Mouse (Mus musculus) heart, adult 2 months (tissue): ENCODE measurements around the gene Cdca4. TPM values are rescaled to one million over a fixed set of nuclear protein-coding genes. Genes with fewer than 3 reads are reported as not detected.

Experiments used
- DNase-seq, 2 experiments: peaks; one replicate each; pipeline ENCODE4 v3.0.0; 2021
- H3K27ac ChIP-seq: fragments of 200-600 bp; 2 replicates; pipeline ENCODE4 v1.8.1; 2022
- H3K27me3 ChIP-seq: fragments of 200-500 bp; 2 replicates; pipeline ENCODE4 v1.6.1; 2012; ENCODE audit warnings: mild to moderate bottlenecking, low read length, inconsistent platforms, mixed read lengths; ENCODE audit not compliant: control insufficient read depth, insufficient read depth
- H3K36me3 ChIP-seq: fragments of 200-500 bp; 2 replicates; pipeline ENCODE4 v1.6.1; 2012; ENCODE audit warnings: low read length, inconsistent platforms; ENCODE audit not compliant: control insufficient read depth, insufficient read depth
- H3K4me1 ChIP-seq: fragments of 200-500 bp; 2 replicates; pipeline ENCODE4 v1.6.1; 2011; ENCODE audit warnings: low read length; ENCODE audit not compliant: control insufficient read depth, insufficient read depth
- H3K4me3 ChIP-seq: fragments of 200-600 bp; 2 replicates; pipeline ENCODE4 v1.8.1; 2022
- H3K79me2 ChIP-seq: fragments of 200-500 bp; replicated peaks from 2 replicates; pipeline ENCODE4 v1.6.1; 2012; ENCODE audit warnings: mild to moderate bottlenecking, inconsistent platforms, low read length, moderate library complexity, mixed read lengths; ENCODE audit not compliant: control insufficient read depth, insufficient read depth
- H3K9ac ChIP-seq: fragments of 200-500 bp; 2 replicates; pipeline ENCODE4 v1.6.1; 2012; ENCODE audit warnings: low read depth, mild to moderate bottlenecking, control low read depth, inconsistent platforms, low read length, mixed read lengths
- CTCF ChIP-seq: fragments of 200-600 bp; IDR thresholded peaks from 2 replicates; pipeline ENCODE4 v1.8.1; 2022; ENCODE audit warnings: antibody characterized with exemption, mild to moderate bottlenecking, moderate library complexity
- EP300 ChIP-seq: fragments of 200-500 bp; IDR thresholded peaks from 2 replicates; pipeline ENCODE4 v1.6.1; 2011; ENCODE audit warnings: low read depth, low read length, control low read depth; ENCODE audit not compliant: insufficient read depth
- POLR2A ChIP-seq: fragments of 200-500 bp; IDR thresholded peaks from 2 replicates; pipeline ENCODE4 v1.6.1; 2011; ENCODE audit warnings: mild to moderate bottlenecking, low read depth, low read length, control low read depth; ENCODE audit not compliant: insufficient read depth
- WGBS: fragments of 180-500 bp; shearing (Covaris S2); methylation state at CpG from one replicate; pipeline ENCODE4 v1.1.7; 2018; 5-methylcytosine and 5-hydroxymethylcytosine counted together
- intact Hi-C: fragments of 180-260 bp; cut with DNase I; formaldehyde crosslinking; loops from one replicate; pipeline ENCODE4 v1.15.1; 2025
- polyA plus RNA-seq: library from polyadenylated mRNA; depleted of rRNA; stranded (reverse); fragments of >200 nt; gene quantifications from 2 replicates; pipeline ENCODE4 v1.2.3, GENCODE M21; 2012
- total RNA-seq, 2 experiments: library from RNA; stranded (reverse); gene quantifications; 2 replicates each; pipeline ENCODE4 v1.2.3; 2021

Gene Cdca4
- total and polyA plus RNA-seq, 3 experiments = 5.3 to 7.6 (median 6.6) TPM

- intact Hi-C loops = no loop called here
- H3K4me3 ChIP-seq = no peak overlapping the region
- peaks cover 1% of the 10 kb centered on the region; the same call in 1 of the 2 replicates for H3K4me1 ChIP-seq
- no peak for TF ChIP-seq CTCF
- TF ChIP-seq EP300 = no peak
- no peak overlapping the region for H3K27ac ChIP-seq
- no peak overlapping the region for H3K9ac ChIP-seq
- no peak for DNase-seq
- H3K79me2 ChIP-seq = peaks cover 2% of the 10 kb centered on the region; the same call in 1 of the 2 replicates
- 88% methylated on average over 5 of the region's 5 CpGs for WGBS
- H3K36me3 ChIP-seq = peaks cover 2% of the 10 kb centered on the region; the same call in 1 of the 2 replicates
- H3K27me3 ChIP-seq = no peaks in the 10 kb centered on the region
Observed at GRCm38 (mm10) chr12:112832411-112832810, 3.2 kb upstream of the Cdca4 start.

GRCm38 (mm10) chr12:112830570-112830969, 1.3 kb upstream of the Cdca4 start:
- H3K36me3 ChIP-seq = peaks cover 2% of the 10 kb centered on the region; the same call in 1 of the 2 replicates
- WGBS = 76% methylated on average over 3 of the region's 3 CpGs
- no peak overlapping the region for H3K27ac ChIP-seq
- no peak overlapping the region; the same call in 1 of the 2 replicates for H3K4me3 ChIP-seq
- DNase-seq = no peak
- peaks cover 2% of the 10 kb centered on the region; the same call in 1 of the 2 replicates for H3K79me2 ChIP-seq
- intact Hi-C loops = loop anchor here (2.0 kb wide), 1 partner anchor 22 kb away; the partner anchor contains the start of gene Clba1
- H3K27me3 ChIP-seq = no peaks in the 10 kb centered on the region
- no peak for TF ChIP-seq CTCF
- no peak for TF ChIP-seq POLR2A
- TF ChIP-seq EP300 = no peak
- H3K4me1 ChIP-seq = peaks cover 3% of the 10 kb centered on the region
- no peak overlapping the region; the same call in 1 of the 2 replicates for H3K9ac ChIP-seq

GRCm38 (mm10) chr12:112830141-112830540, 918 bp upstream of the Cdca4 start:
- peaks cover 2% of the 10 kb centered on the region; the same call in 1 of the 2 replicates for H3K36me3 ChIP-seq
- DNase-seq = no peak
- 11% methylated on average over 2 of the region's 2 CpGs for WGBS
- peak overlapping the region; percentile 75 for H3K27ac ChIP-seq
- H3K4me3 ChIP-seq = peak overlapping the region; percentile 71
- peaks cover 2% of the 10 kb centered on the region; the same call in 1 of the 2 replicates for H3K79me2 ChIP-seq
- H3K9ac ChIP-seq = peak overlapping the region; percentile 87
- no peaks in the 10 kb centered on the region for H3K27me3 ChIP-seq
- TF ChIP-seq CTCF (no peak), EP300 (no peak), POLR2A (no peak)
- H3K4me1 ChIP-seq = peaks cover 3% of the 10 kb centered on the region
- intact Hi-C loops = loop anchor here (2.0 kb wide), 1 partner anchor 21 kb away; the partner anchor contains the start of gene Clba1

GRCm38 (mm10) chr12:112828501-112829243, 551 bp downstream of the Cdca4 start:
- Histone ChIP-seq H3K9ac (peak overlapping the region; percentile 92), H3K27me3 (no peaks in the 10 kb centered on the region), H3K79me2 (peaks cover 2% of the 10 kb centered on the region; the same call in 1 of the 2 replicates), H3K4me3 (peak overlapping the region; percentile 95), H3K36me3 (peaks cover 3% of the 10 kb centered on the region; the same call in 1 of the 2 replicates), H3K27ac (peak overlapping the region; percentile 94), H3K4me1 (peaks cover 5% of the 10 kb centered on the region)
- under 1% methylated on average over 50 of the region's 51 CpGs for WGBS
- intact Hi-C loops = loop anchor here (5.0 kb wide), 1 partner anchor 324 kb away; no protein-coding TSS in a partner anchor
- no peak for DNase-seq
- TF ChIP-seq POLR2A (0 out of 2 replicates have a peak, but pooled peaks have one; percentile 44), EP300 (no peak)

- Histone ChIP-seq H3K79me2 (peaks cover 2% of the 10 kb centered on the region; the same call in 1 of the 2 replicates), H3K36me3 (peaks cover 11% of the 10 kb centered on the region), H3K9ac (no peak overlapping the region), H3K27me3 (no peaks in the 10 kb centered on the region), H3K27ac (no peak overlapping the region), H3K4me1 (peaks cover 20% of the 10 kb centered on the region), H3K4me3 (no peak overlapping the region)
- 64% methylated on average over 5 of the region's 5 CpGs for WGBS
- DNase-seq = no peak
- intact Hi-C loops = loop anchor here (5.0 kb wide), 1 partner anchor 326 kb away; no protein-coding TSS in a partner anchor
- no peak for TF ChIP-seq CTCF
- no peak for TF ChIP-seq POLR2A
- no peak for TF ChIP-seq EP300
Observed at GRCm38 (mm10) chr12:112825901-112826300, 3.3 kb downstream of the Cdca4 start.

GRCm38 (mm10) chr12:112823221-112823620, 6.0 kb downstream of the Cdca4 start:
- no peak overlapping the region for H3K9ac ChIP-seq
- H3K4me3 ChIP-seq = no peak overlapping the region
- no peaks in the 10 kb centered on the region for H3K27me3 ChIP-seq
- intact Hi-C loops = no loop called here
- 0 out of 2 replicates have a peak, but pooled peaks have one; percentile 13 for TF ChIP-seq POLR2A
- no peak for TF ChIP-seq CTCF
- TF ChIP-seq EP300 = 0 out of 2 replicates have a peak, but pooled peaks have one; percentile 43
- peaks cover 2% of the 10 kb centered on the region; the same call in 1 of the 2 replicates for H3K79me2 ChIP-seq
- DNase-seq = peak in 1 of 2 experiments; percentile 45
- H3K4me1 ChIP-seq = peaks cover 21% of the 10 kb centered on the region
- peak overlapping the region; percentile 69 for H3K27ac ChIP-seq
- WGBS = 23% methylated on average over 4 of the region's 4 CpGs
- peaks cover 11% of the 10 kb centered on the region for H3K36me3 ChIP-seq
